Mouse (Mus musculus) E14TG2a.4 (cell line): ENCODE measurements around the gene Inpp5d.

ENCODE experiments used
- CTCF ChIP-seq: conservative IDR thresholded peaks from 2 replicates; pipeline ENCODE4 v1.5.1; 2014; ENCODE audit warnings: low read length
- NANOG ChIP-seq: IDR thresholded peaks from 2 replicates; pipeline ENCODE4 v1.6.1; 2014; ENCODE audit warnings: borderline replicate concordance, low read length, mixed read lengths
- POU5F1 ChIP-seq: IDR thresholded peaks from 2 replicates; pipeline ENCODE4 v1.6.1; 2014; ENCODE audit warnings: low read length, borderline replicate concordance

GRCm38 (mm10) chr1:87721382-87721781, 101.3 kb downstream of the Inpp5d start:
- TF ChIP-seq CTCF (no peak), POU5F1 (no peak), NANOG (no peak)
